ENCODE assay signal across 8 mouse cellular contexts in the genomic region with DNA sequence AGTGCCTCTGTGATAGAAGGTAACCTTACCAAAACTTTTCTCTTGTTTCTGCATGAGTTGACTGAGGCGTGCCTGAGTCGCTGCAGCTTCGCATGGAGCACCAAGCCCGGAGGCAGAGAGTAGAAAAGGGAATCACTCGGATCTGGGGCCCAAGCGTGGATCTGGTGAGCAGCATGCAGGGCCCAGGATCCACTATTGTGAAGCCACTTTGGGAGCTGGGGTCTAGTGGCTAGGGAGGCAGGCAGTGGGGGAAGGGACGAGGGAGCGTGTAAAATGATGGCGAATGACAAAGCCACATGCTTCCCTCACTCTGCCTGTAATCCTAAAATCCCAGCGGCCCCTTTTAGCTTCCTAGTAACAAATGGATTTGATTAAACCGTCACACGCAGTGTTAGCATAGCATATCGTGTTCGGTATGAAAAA.
DNase-seq lines count a peak whose midpoint lies in the region; ATAC-seq and TF ChIP-seq lines count a peak whose summit lies in the region.

No protein-coding gene starts in this region.

- H3K4me3 ChIP-seq in forebrain, embryonic 11.5 days (ENCODE audit: low read depth, low read length), result peak overlapping the region; percentile 48
- peak overlapping the region; percentile 65 for H3K4me3 ChIP-seq in olfactory bulb, adult 2 months (ENCODE audit: insufficient read depth, low read depth, low read length)

- 3% methylated on average over 14 of the region's 14 CpGs for WGBS in forebrain, embryonic 11.5 days
- WGBS in olfactory bulb, adult 2 months, result 4% methylated on average over 14 of the region's 14 CpGs

- no peaks in the 10 kb centered on the region for H3K36me3 ChIP-seq in forebrain, embryonic 11.5 days (ENCODE audit: control insufficient read depth, insufficient read depth, low read length)

- peak; percentile 24; the same call in 1 of the 2 replicates for ATAC-seq in forebrain, embryonic 11.5 days (replicated peaks; ENCODE audit: low FRiP score)

- H3K4me2 ChIP-seq in forebrain, embryonic 11.5 days (ENCODE audit: low read depth, low read length, severe bottlenecking), result peak overlapping the region; percentile 72

- no peaks in the 10 kb centered on the region for H3K9me3 ChIP-seq in forebrain, embryonic 11.5 days (ENCODE audit: control insufficient read depth, low read length)

- DNase-seq in layer of hippocampus, adult 9-11 months, result peak; percentile 33
- no peak for DNase-seq in layer of hippocampus, postnatal 25 days (ENCODE audit: extremely low spot score in 1 of 2, low spot score in 1 of 2)
- peak; percentile 73 for DNase-seq in forebrain, embryonic 11.5 days (ENCODE audit: low spot score)
- DNase-seq in layer of hippocampus, postnatal 10 days (ENCODE audit: low spot score in 2 of 2), result peak; percentile 51 to 67
- no peak for DNase-seq in urinary bladder, postnatal 14 days (ENCODE audit: low spot score)
- no peak for DNase-seq in thymus, postnatal 25 days
- DNase-seq in spleen, postnatal 4 days (ENCODE audit: low spot score in 2 of 2), result no peak

- peaks cover 15% of the 10 kb centered on the region; the same call in 1 of the 2 replicates for H3K4me1 ChIP-seq in forebrain, embryonic 11.5 days (replicated peaks; ENCODE audit: control insufficient read depth, insufficient read depth, low read length)
- H3K4me1 ChIP-seq in olfactory bulb, adult 2 months (ENCODE audit: control insufficient read depth, insufficient read depth, low read length), result peaks cover 17% of the 10 kb centered on the region

- no peak for TF ChIP-seq CTCF in olfactory bulb, adult 2 months (IDR thresholded peaks at IDR 0.05; ENCODE audit: insufficient read depth, low read depth, low read length)

- H3K27me3 ChIP-seq in forebrain, embryonic 11.5 days (ENCODE audit: control insufficient read depth, insufficient read depth, low read length), result no peaks in the 10 kb centered on the region

- no peak for TF ChIP-seq POLR2A in olfactory bulb, adult 2 months (IDR thresholded peaks at IDR 0.05; ENCODE audit: insufficient read depth, low read depth, low read length)

- peak overlapping the region; percentile 94 for H3K27ac ChIP-seq in forebrain, embryonic 11.5 days (ENCODE audit: low read depth, low read length)
- peak overlapping the region; percentile 53 for H3K27ac ChIP-seq in olfactory bulb, adult 2 months (ENCODE audit: insufficient read depth, low read depth, low read length)

- peak overlapping the region; percentile 39 for H3K9ac ChIP-seq in forebrain, embryonic 11.5 days (ENCODE audit: low read length)

Comparison
In these comparisons a context has a peak if more than half of its experiments do, and no peak if none do; other contexts are left out.
1. DNase-seq: peak in layer of hippocampus, adult 9-11 months (single experiment), forebrain, embryonic 11.5 days (single experiment) and layer of hippocampus, postnatal 10 days (2 of 2); none in layer of hippocampus, postnatal 25 days (0 of 2), urinary bladder, postnatal 14 days (single experiment), thymus, postnatal 25 days (single experiment) and spleen, postnatal 4 days (0 of 2).